Mouse (Mus musculus): ENCODE measurements around the gene Pgm2l1. TPM values are rescaled to one million over a fixed set of nuclear protein-coding genes. Genes with fewer than 3 reads are reported as not detected.
"Not testable (repeated sequence)": the region's sequence is repeated elsewhere in the genome, so short reads cannot be mapped to it uniquely, and the experiment has no call there.

Gene Pgm2l1
- polyA plus RNA-seq, 1 experiment from 2014 or later, result 11.4 TPM

DNA sequence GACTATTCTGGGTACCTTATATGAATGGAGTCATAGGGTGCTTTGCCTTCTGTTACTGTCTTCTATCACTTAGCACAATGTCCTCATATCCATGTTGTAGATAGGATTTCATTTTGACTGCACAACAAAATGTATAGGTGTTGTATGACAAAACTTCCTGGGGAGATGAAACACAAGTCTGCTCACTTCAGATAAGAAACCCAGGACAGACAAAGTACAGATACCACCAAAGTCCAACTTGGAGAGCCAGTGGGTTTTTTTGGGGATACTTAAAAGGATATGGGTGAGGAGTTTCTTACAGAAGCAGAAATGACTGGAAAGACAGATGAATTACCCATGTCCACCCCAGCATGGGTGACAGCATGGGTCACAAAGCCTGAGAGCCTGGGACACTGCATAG, 6.5 kb downstream of the Pgm2l1 start:
- H3K4me3 ChIP-seq, result no peak overlapping the region
- H3K4me1 ChIP-seq, result no peaks in the 10 kb centered on the region
- ATAC-seq (ENCODE audit: low FRiP score, low read depth), result no peak
- no peak overlapping the region for H3K27ac ChIP-seq
- no peaks in the 10 kb centered on the region for H3K27me3 ChIP-seq (replicated peaks)
- no peaks in the 10 kb centered on the region for H3K9me3 ChIP-seq
- no peak overlapping the region for H3K9ac ChIP-seq
- H3K36me3 ChIP-seq, result no peaks in the 10 kb centered on the region
- no peak overlapping the region for H3K4me2 ChIP-seq (replicated peaks)

DNA sequence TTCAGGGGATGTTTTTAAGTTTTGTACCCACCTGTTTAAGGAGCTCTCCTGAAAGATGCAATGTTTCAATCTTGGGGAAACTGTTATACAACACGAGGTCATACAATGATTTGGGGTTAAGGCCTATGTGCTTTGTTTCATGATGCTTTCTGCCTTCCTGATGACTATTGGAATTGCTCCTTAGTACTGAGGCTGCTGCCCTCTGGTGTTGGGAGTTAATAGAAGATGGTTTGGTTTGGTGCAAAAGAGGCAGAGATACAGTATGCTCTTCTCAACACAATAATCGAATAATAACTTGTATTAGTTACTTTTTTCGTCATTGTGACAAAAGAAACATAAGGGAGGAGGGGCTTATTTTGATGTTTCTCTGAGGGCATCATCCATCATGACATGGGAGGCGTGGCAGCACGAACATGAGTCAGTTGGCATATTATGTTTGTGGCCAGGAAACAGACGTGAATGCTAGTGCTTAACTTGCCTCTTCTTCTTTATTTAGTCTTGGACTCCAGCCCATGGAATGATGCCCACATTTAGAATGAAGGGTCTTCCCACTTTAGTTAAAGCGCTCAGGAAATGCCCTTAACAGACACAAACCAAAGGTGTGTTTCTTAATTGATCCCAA, 7.2 kb downstream of the Pgm2l1 start:
- 63% methylated on average over 7 of the region's 7 CpGs for WGBS
- H3K27ac ChIP-seq, result no peak overlapping the region
- H3K9ac ChIP-seq, result no peak overlapping the region
- no peaks in the 10 kb centered on the region for H3K36me3 ChIP-seq
- no peak overlapping the region for H3K4me3 ChIP-seq
- H3K4me1 ChIP-seq, result no peaks in the 10 kb centered on the region
- H3K27me3 ChIP-seq (replicated peaks), result no peaks in the 10 kb centered on the region
- no peak for ATAC-seq (ENCODE audit: low FRiP score, low read depth)
- H3K4me2 ChIP-seq (replicated peaks), result no peak overlapping the region
- H3K9me3 ChIP-seq, result no peaks in the 10 kb centered on the region

DNA sequence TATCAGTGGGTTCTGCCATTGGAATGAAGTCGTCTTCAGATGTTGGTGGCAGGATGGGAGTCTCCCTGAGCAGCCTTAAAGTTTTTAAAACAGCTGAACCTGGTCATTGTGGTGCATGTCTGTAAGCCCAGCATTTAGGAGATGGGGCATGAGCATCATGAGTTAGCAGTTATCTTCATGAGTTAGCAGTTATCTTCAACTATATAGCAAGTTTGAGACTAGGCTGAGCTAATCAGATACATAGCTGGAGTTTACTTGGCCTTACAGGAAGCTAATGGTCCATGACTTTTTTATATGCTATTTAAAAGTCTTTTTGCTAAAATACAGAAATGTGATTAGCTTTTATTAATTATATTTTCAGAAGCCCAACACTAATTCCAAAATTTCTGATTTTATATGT, 11.1 kb downstream of the Pgm2l1 start:
- no peaks in the 10 kb centered on the region for H3K36me3 ChIP-seq
- H3K9ac ChIP-seq, result no peak overlapping the region
- no peaks in the 10 kb centered on the region for H3K9me3 ChIP-seq
- no peak for ATAC-seq (ENCODE audit: low FRiP score, low read depth)
- H3K4me3 ChIP-seq, result no peak overlapping the region
- WGBS, result 87% methylated on average over 1 of the region's 1 CpGs
- H3K4me1 ChIP-seq, result no peaks in the 10 kb centered on the region
- no peak overlapping the region for H3K27ac ChIP-seq
- no peak overlapping the region for H3K4me2 ChIP-seq (replicated peaks)
- H3K27me3 ChIP-seq (replicated peaks), result no peaks in the 10 kb centered on the region

DNA sequence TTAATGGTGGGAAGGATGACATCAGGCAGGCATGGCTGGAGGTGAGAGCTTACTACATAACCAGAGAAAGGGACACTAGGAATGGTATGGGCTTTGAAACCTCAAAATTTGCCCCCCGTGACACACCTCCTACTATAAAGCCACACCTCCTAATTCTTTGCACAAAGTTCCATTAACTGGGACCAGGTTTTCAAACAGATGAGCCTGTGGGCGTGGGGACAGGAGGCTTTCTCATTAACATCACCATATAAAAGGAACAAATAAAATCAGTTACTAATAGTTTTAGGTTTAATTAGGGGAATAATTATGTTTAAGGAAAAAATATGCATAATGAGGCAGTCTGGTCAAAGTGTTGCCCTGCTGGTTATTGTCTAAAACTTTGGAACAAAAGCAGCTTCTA, 13.4 kb downstream of the Pgm2l1 start:
- no peak overlapping the region for H3K4me2 ChIP-seq (replicated peaks)
- no peak for ATAC-seq (ENCODE audit: low FRiP score, low read depth)
- no peak overlapping the region for H3K9ac ChIP-seq
- H3K27ac ChIP-seq, result no peak overlapping the region
- H3K4me3 ChIP-seq, result no peak overlapping the region
- no peaks in the 10 kb centered on the region for H3K4me1 ChIP-seq
- no peaks in the 10 kb centered on the region for H3K27me3 ChIP-seq (replicated peaks)
- WGBS, result 78% methylated on average over 2 of the region's 2 CpGs
- H3K36me3 ChIP-seq, result no peaks in the 10 kb centered on the region
- no peaks in the 10 kb centered on the region for H3K9me3 ChIP-seq

DNA sequence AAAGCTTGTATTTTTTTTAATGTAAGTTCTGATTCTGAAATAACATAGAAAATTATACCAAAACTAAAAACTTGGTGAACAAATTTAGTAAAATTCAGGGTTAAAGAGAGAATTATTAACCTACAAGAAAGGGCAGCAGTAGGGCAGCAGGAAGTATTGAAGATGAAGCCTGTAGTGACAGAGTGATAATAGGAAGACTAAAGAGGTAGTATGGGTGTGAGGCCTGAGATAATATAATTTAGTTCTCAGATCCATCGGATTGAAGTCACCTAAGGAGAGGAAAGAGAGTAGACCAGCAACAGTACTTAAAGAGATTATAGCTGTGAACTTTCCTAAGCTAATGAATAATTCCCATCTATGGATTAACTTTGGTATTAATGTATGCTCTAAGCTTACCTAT, 15.8 kb downstream of the Pgm2l1 start:
- Histone ChIP-seq H3K4me3 (no peak overlapping the region), H3K4me1 (no peaks in the 10 kb centered on the region), H3K27me3 (replicated peaks) (no peaks in the 10 kb centered on the region), H3K9me3 (no peaks in the 10 kb centered on the region), H3K36me3 (no peaks in the 10 kb centered on the region), H3K9ac (no peak overlapping the region), H3K27ac (no peak overlapping the region), H3K4me2 (replicated peaks) (no peak overlapping the region)
- no peak for ATAC-seq (ENCODE audit: low FRiP score, low read depth)
- 97% methylated on average over 1 of the region's 1 CpGs for WGBS

DNA sequence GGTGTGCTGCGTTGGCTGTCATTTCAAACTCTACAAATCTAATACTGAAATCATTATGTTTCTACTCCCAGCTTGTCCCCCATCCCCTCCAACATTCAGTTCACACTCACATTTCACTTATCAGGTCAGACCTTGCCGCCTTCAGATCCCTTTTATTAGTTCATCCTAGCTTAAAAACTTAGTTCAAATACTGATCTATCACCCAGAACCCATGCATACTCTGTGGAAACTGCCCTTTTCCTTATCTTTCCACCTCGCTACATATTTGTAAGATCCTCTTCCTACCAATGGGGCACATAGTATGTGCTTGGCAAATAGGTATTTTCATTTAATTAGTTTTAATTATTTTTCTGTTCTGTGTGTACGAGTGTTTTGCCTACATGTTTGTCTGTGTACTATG, 17.0 kb downstream of the Pgm2l1 start:
- Histone ChIP-seq H3K4me1 (no peaks in the 10 kb centered on the region), H3K27ac (no peak overlapping the region), H3K4me2 (replicated peaks) (no peak overlapping the region), H3K9ac (no peak overlapping the region), H3K9me3 (no peaks in the 10 kb centered on the region), H3K27me3 (replicated peaks) (no peaks in the 10 kb centered on the region), H3K36me3 (no peaks in the 10 kb centered on the region), H3K4me3 (no peak overlapping the region)
- no peak for ATAC-seq (ENCODE audit: low FRiP score, low read depth)
- 93% methylated on average over 4 of the region's 4 CpGs for WGBS

DNA sequence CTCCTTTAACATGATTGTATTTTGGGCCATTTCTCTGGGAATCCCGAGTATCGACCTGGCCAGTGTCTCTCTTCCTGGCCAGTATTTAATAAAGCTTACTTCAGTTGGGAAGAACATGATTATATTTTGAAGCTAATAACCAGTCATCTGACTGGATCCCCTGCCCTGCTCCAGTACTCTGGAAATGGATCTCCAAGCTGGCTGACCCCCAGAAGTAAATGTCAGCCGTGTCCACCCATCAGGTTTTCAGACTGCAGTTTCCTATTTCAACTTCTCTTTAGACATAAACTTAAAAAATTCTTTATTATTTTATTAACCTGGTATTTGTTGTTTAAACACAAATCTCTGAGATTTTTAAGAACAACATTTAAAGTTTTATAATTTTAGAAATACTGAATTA, 18.0 kb downstream of the Pgm2l1 start:
- Histone ChIP-seq H3K4me1 (no peaks in the 10 kb centered on the region), H3K4me2 (replicated peaks) (no peak overlapping the region), H3K27me3 (replicated peaks) (no peaks in the 10 kb centered on the region), H3K4me3 (no peak overlapping the region), H3K9me3 (no peaks in the 10 kb centered on the region), H3K9ac (no peak overlapping the region), H3K36me3 (no peaks in the 10 kb centered on the region), H3K27ac (no peak overlapping the region)
- no peak for ATAC-seq (ENCODE audit: low FRiP score, low read depth)
- WGBS, result 94% methylated on average over 3 of the region's 3 CpGs

DNA sequence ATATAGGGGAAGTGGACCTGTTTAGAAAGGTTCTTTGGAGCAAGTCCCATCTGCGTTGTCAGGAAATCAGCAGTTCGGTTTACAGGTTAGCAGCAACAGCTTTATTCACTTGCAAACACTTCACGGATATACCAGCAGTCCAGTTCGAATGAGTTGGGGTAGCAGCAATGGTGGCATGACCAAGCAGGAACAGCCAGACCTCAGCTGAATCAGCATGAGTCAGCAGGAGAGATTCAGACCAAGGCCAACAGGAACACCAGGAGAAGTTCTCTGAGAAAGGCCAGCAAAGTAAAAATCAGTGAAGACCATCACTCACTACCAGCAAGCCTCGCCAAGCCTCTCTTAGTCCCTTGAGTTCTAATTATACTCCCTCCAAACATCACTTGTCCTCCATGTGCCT, 23.5 kb downstream of the Pgm2l1 start:
- H3K4me3 ChIP-seq, result no peak overlapping the region
- no peak overlapping the region for H3K4me2 ChIP-seq (replicated peaks)
- peaks cover 31% of the 10 kb centered on the region for H3K36me3 ChIP-seq
- H3K9ac ChIP-seq, result no peak overlapping the region
- no peak overlapping the region for H3K27ac ChIP-seq
- ATAC-seq (ENCODE audit: low FRiP score, low read depth), result no peak
- no peaks in the 10 kb centered on the region for H3K27me3 ChIP-seq (replicated peaks)
- no peaks in the 10 kb centered on the region for H3K4me1 ChIP-seq
- WGBS, result 98% methylated on average over 5 of the region's 5 CpGs
- no peaks in the 10 kb centered on the region for H3K9me3 ChIP-seq

DNA sequence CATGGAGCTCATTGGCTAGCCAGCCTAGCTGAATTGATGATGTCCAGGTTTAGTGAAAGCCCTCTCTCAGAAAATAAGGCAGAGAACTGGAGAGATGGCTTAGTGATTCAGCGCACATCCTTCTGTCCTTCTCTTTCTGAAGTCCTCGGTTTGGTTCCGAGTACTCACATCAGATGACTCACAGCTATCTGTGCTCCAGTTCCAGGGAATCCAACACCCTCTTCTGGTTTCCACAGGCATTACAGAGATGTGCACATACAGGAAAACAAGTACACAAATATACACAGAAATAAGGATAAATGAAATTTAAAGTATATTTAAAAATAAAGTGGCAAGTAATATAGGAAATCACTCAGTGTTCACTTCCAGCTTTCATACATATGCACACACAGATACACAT, 35.2 kb downstream of the Pgm2l1 start:
- Histone ChIP-seq H3K27me3 (replicated peaks) (no peaks in the 10 kb centered on the region), H3K9me3 (no peaks in the 10 kb centered on the region), H3K4me1 (no peaks in the 10 kb centered on the region), H3K4me2 (replicated peaks) (no peak overlapping the region), H3K4me3 (no peak overlapping the region), H3K36me3 (peaks cover 28% of the 10 kb centered on the region), H3K27ac (no peak overlapping the region), H3K9ac (no peak overlapping the region)
- 90% methylated on average over 3 of the region's 3 CpGs for WGBS
- ATAC-seq (ENCODE audit: low FRiP score, low read depth), result no peak

DNA sequence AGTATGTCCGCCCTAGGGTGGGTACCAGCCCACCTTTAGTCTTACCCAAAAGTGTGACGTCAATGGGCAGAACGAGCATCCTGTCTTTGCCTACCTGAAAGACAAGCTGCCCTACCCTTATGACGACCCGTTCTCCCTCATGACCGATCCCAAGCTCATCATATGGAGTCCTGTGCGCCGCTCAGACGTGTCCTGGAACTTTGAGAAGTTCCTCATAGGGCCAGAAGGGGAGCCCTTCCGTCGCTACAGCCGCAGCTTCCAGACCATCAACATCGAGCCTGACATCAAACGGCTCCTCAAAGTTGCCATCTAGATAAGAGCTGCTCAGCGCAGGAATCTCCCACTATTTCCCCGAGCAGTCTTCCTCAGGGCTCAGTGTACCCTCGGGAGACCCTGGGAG, 37.7 kb downstream of the Pgm2l1 start:
- not testable (repeated sequence) for H3K27ac ChIP-seq; ATAC-seq (ENCODE audit: low FRiP score, low read depth); H3K9ac ChIP-seq; H3K27me3 ChIP-seq (replicated peaks); H3K4me2 ChIP-seq (replicated peaks); H3K4me1 ChIP-seq; H3K9me3 ChIP-seq; H3K4me3 ChIP-seq
- 60% methylated on average over 17 of the region's 17 CpGs for WGBS
- peaks cover 41% of the 10 kb centered on the region for H3K36me3 ChIP-seq

DNA sequence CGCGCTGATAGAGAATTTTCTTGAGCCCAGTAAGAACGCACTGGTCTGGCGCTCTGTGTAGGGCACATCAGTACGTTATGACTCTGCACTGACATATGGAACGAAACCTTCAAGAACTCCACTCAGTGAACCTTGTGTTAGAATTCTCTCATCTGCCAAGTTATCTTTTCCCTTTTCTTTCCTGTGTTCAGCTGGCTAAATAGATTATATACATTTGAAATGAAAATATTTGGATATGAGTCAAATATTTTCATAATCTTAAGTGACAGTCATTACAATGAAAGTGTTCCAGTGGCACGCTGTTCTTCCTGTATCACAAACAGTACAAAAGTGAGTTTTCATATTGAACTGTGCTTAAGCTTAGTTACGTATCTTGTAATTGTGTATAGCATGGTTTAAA, 45.2 kb downstream of the Pgm2l1 start:
- Histone ChIP-seq H3K4me1 (no peaks in the 10 kb centered on the region), H3K4me3 (no peak overlapping the region), H3K4me2 (replicated peaks) (no peak overlapping the region), H3K9ac (no peak overlapping the region), H3K36me3 (peaks cover 22% of the 10 kb centered on the region), H3K9me3 (no peaks in the 10 kb centered on the region), H3K27me3 (replicated peaks) (no peaks in the 10 kb centered on the region), H3K27ac (no peak overlapping the region)
- ATAC-seq (ENCODE audit: low FRiP score, low read depth), result no peak
- WGBS, result 96% methylated on average over 8 of the region's 8 CpGs

DNA sequence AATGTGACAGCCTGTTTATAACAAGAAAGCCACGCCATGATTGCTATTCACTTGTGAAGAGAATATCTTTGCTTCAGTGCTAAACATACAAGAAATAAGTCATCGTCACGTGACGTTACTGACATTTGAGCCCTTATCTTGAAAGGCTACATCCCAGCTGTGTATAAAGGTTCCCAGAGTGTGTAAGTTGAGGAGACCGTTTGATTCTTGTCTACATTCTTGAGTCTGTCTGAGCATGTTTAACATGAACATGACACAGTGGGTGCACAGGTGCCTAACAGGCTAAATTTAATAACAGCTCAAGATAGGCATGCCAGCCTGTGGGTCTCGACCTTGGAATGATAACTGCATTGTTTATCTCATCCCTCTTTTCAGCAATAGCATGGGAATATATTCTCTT, 47.3 kb downstream of the Pgm2l1 start:
- ATAC-seq (ENCODE audit: low FRiP score, low read depth), result no peak
- WGBS, result 89% methylated on average over 6 of the region's 6 CpGs
- H3K27ac ChIP-seq, result no peak overlapping the region
- no peak overlapping the region for H3K9ac ChIP-seq
- H3K27me3 ChIP-seq (replicated peaks), result no peaks in the 10 kb centered on the region
- H3K4me3 ChIP-seq, result no peak overlapping the region
- no peak overlapping the region for H3K4me2 ChIP-seq (replicated peaks)
- H3K9me3 ChIP-seq, result no peaks in the 10 kb centered on the region
- no peaks in the 10 kb centered on the region for H3K4me1 ChIP-seq
- H3K36me3 ChIP-seq, result peaks cover 9% of the 10 kb centered on the region

DNA sequence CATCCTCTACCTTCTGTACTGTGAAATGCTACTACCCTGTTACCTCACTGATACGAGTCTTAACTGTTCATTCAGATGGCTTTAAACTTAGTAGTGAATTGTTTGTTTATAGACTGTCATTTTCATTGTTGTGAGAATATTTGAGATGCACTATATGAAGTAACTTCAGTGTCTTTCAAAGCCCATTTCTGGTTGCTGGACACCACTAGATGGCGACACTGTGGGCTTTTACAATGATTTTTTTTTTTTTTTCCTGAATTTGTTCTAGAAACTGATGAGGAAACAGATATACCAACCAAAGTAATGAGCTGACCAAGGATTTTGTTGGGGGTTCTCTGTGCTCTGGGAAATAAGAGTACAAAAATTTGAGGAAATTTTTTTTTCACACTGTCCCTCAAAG, 49.2 kb downstream of the Pgm2l1 start:
- Histone ChIP-seq H3K4me1 (no peaks in the 10 kb centered on the region), H3K4me2 (replicated peaks) (no peak overlapping the region), H3K36me3 (peaks cover 6% of the 10 kb centered on the region; the same call in 1 of the 2 replicates), H3K27me3 (replicated peaks) (no peaks in the 10 kb centered on the region), H3K9me3 (no peaks in the 10 kb centered on the region), H3K9ac (no peak overlapping the region), H3K27ac (no peak overlapping the region), H3K4me3 (no peak overlapping the region)
- no peak for ATAC-seq (ENCODE audit: low FRiP score, low read depth)
- WGBS, result 47% methylated on average over 2 of the region's 2 CpGs

Measured in neural tube, embryonic 12.5 days (tissue).